Mouse (Mus musculus) heart, adult 2 months (tissue): ENCODE measurements around the gene Gm7534.

Source experiments
- CTCF ChIP-seq: fragments of 200-600 bp; IDR thresholded peaks from 2 replicates; pipeline ENCODE4 v1.8.1; 2022; ENCODE audit warnings: antibody characterized with exemption, mild to moderate bottlenecking, moderate library complexity
- POLR2A ChIP-seq: fragments of 200-500 bp; IDR thresholded peaks from 2 replicates; pipeline ENCODE4 v1.6.1; 2011; ENCODE audit warnings: mild to moderate bottlenecking, low read depth, low read length, control low read depth; ENCODE audit not compliant: insufficient read depth

DNA sequence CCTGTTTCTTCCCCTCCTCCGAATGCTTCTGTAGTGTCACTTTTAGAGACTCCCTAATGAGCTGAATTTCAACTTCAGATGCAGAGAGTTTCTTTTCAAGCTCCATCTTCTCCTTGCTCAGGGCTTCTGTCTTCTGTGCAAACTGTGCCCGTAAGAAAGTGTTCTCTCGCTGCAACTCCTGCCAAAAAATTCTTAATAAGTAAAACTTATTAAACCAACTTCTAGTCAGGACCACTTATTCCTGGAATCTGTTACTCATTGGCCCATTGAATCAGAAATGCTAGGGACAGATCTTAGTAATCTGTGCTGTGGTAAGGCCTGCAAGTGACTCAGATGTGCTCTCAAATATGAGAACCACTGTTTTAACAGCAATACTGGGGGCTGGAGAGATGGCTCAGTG, 50.7 kb downstream of the Gm7534 start:
- TF ChIP-seq CTCF (no peak), POLR2A (no peak)
